Mouse (Mus musculus): Measurements from ENCODE around the gene Gabpb1. TPM values are rescaled to one million over a fixed set of nuclear protein-coding genes. Genes with fewer than 3 reads are reported as not detected.

Gene Gabpb1
- polyA plus RNA-seq, 1 experiment from 2014 or later = 70.3 TPM

DNA sequence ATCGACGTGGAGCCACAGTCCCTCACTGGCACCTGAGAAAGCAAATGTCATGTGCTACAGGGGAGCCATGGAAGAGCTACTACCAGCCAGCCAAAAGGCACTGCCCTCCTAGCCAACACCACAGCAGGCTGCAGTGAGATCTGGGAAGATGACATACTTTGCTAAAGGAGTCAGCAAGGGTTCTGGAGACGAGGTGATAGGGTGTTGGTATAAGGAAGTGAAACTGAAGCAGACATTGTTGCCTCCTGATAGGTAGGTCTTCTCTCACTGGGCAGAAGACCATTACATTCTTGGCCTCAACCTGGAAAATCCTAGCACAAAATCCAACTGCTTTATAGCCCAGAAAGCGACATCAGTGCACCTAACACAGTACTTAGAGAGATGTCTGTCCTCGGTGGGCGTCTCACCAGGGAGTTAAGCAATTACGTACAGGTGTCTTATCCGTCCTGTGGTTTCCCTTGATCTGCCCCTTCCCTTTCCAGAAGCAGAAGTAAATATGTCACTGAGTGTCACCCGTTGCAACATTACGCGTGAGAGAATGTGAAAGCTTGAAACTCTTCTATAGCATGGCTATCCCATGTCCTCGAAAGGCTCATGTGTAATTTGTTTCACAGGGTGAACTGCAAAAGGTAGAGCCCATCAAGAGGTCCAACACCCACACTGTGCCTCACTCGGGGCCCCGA, 74.1 kb downstream of the Gabpb1 start:
- H3K4me1 ChIP-seq = no peaks in the 10 kb centered on the region
- no peaks in the 10 kb centered on the region for H3K27me3 ChIP-seq
- no peak overlapping the region for H3K4me2 ChIP-seq
- no peak overlapping the region for H3K9ac ChIP-seq
- no peak overlapping the region for H3K27ac ChIP-seq
- H3K4me3 ChIP-seq = no peak overlapping the region
- no peak for ATAC-seq
- no peaks in the 10 kb centered on the region for H3K9me3 ChIP-seq (replicated peaks)
- no peaks in the 10 kb centered on the region for H3K36me3 ChIP-seq (ENCODE audit: poor library complexity, severe bottlenecking)
- WGBS = 92% methylated on average over 14 of the region's 14 CpGs

- H3K4me3 ChIP-seq = no peak overlapping the region
- no peak overlapping the region for H3K4me2 ChIP-seq
- no peaks in the 10 kb centered on the region for H3K27me3 ChIP-seq
- H3K9ac ChIP-seq = no peak overlapping the region
- H3K27ac ChIP-seq = no peak overlapping the region
- H3K36me3 ChIP-seq (ENCODE audit: poor library complexity, severe bottlenecking) = no peaks in the 10 kb centered on the region
- no peaks in the 10 kb centered on the region for H3K9me3 ChIP-seq (replicated peaks)
- WGBS = 86% methylated on average over 14 of the region's 14 CpGs
- H3K4me1 ChIP-seq = no peaks in the 10 kb centered on the region
- no peak for ATAC-seq
Measured at GRCm38 (mm10) chr2:126600533-126600932, 75.6 kb downstream of the Gabpb1 start.

DNA sequence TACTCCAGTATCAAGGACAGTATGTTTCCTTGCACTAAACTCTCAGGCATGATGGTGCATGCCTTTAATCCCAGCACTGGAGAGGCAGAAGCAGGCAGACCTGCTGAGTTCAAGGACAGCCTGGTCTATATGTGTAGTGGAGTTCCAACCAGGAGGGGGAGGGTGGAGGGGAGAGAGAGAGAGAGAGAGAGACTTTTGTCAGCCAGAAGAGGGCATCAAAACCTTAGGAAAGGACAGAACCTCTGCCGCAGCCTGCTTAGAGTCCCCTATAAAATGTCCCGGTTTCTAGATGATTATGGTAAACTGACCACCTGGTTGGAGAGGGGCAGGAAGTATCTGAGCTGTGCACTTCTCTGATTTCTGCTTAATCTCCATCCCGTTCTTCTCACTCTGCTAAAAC, 77.1 kb downstream of the Gabpb1 start:
- no peak overlapping the region for H3K27ac ChIP-seq
- WGBS = 21% methylated on average over 3 of the region's 3 CpGs

GRCm38 (mm10) chr2:126598359-126598758, 77.8 kb downstream of the Gabpb1 start:
- no peaks in the 10 kb centered on the region for H3K36me3 ChIP-seq (ENCODE audit: poor library complexity, severe bottlenecking)
- ATAC-seq = no peak
- H3K27me3 ChIP-seq = no peaks in the 10 kb centered on the region
- H3K4me1 ChIP-seq = no peaks in the 10 kb centered on the region
- no peaks in the 10 kb centered on the region for H3K9me3 ChIP-seq (replicated peaks)
- WGBS = 55% methylated on average over 2 of the region's 2 CpGs
- no peak overlapping the region for H3K9ac ChIP-seq
- H3K4me2 ChIP-seq = no peak overlapping the region
- H3K4me3 ChIP-seq = no peak overlapping the region
- no peak overlapping the region for H3K27ac ChIP-seq

More for the DNA sequence above, 77.1 kb downstream of the Gabpb1 start:
- Histone ChIP-seq H3K36me3 (ENCODE audit: poor library complexity, severe bottlenecking) (no peaks in the 10 kb centered on the region), H3K9me3 (replicated peaks) (no peaks in the 10 kb centered on the region), H3K4me3 (no peak overlapping the region), H3K4me1 (no peaks in the 10 kb centered on the region), H3K9ac (no peak overlapping the region), H3K4me2 (no peak overlapping the region), H3K27me3 (no peaks in the 10 kb centered on the region)
- ATAC-seq = no peak

DNA sequence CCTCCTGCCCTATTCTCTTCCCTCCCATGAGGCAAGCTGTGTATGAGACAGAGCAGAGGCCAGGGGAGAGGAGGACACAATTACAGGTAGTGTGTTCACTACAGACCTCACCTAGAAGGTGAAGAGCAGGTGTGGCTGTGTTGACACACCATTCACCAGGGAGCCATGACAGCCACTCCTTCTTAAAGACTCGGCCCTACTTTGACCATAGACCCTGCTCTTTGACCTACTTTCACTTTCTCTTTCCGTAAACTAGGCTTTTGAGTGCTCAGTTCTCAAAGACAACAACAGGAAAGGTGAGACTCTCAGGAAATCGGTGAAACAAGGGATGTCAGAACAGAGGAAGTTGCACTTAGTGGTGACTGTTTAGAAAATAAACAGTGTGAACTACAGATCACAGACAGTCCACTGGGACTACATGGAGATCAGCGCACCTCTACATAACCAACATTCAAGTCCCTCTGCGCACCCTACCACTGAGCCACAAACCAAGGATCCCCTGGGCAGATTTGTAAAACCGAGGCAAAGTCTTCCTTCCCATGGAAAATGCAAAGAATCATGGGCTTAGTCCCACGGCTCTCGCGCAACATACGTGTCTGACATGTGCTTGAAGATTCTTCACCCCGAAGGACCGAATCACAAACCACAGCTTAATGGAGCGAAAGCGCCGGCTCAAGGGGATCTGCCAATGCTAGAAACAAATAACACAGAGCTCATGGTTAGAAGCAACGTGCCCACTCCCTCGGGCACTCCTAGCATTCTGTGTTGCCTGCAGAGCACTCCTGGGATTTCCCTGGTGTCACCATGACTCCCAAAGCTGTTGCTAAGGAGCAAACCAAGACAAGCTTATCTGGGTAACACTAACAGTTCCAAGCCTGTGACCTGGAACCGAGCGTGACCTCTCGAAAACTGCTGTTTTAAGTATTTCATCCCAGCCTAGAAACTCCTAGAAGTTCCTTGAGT, 78.6 kb downstream of the Gabpb1 start:
- H3K4me1 ChIP-seq = no peaks in the 10 kb centered on the region
- H3K4me2 ChIP-seq = no peak overlapping the region
- no peaks in the 10 kb centered on the region for H3K27me3 ChIP-seq
- H3K27ac ChIP-seq = no peak overlapping the region
- WGBS = 87% methylated on average over 20 of the region's 20 CpGs
- H3K9me3 ChIP-seq (replicated peaks) = no peaks in the 10 kb centered on the region
- no peak overlapping the region for H3K9ac ChIP-seq
- no peaks in the 10 kb centered on the region for H3K36me3 ChIP-seq (ENCODE audit: poor library complexity, severe bottlenecking)
- H3K4me3 ChIP-seq = no peak overlapping the region
- no peak for ATAC-seq

GRCm38 (mm10) chr2:126596347-126597072, 79.6 kb downstream of the Gabpb1 start:
- no peaks in the 10 kb centered on the region for H3K27me3 ChIP-seq

GRCm38 (mm10) chr2:126593831-126594610, 82.1 kb downstream of the Gabpb1 start:
- ATAC-seq = peak; percentile 70
- WGBS = 40% methylated on average over 26 of the region's 26 CpGs
- Histone ChIP-seq H3K27ac (no peak overlapping the region), H3K36me3 (ENCODE audit: poor library complexity, severe bottlenecking) (no peaks in the 10 kb centered on the region), H3K9ac (peak overlapping the region; percentile 1; the same call in 1 of the 2 replicates), H3K4me2 (peak overlapping the region; percentile 56), H3K4me1 (no peaks in the 10 kb centered on the region), H3K4me3 (peak overlapping the region; percentile 25), H3K9me3 (replicated peaks) (no peaks in the 10 kb centered on the region), H3K27me3 (no peaks in the 10 kb centered on the region)

More at GRCm38 (mm10) chr2:126596347-126597072, 79.6 kb downstream of the Gabpb1 start:
- Histone ChIP-seq H3K27ac (no peak overlapping the region), H3K9ac (no peak overlapping the region), H3K4me3 (no peak overlapping the region), H3K9me3 (replicated peaks) (no peaks in the 10 kb centered on the region), H3K4me2 (no peak overlapping the region), H3K36me3 (ENCODE audit: poor library complexity, severe bottlenecking) (no peaks in the 10 kb centered on the region), H3K4me1 (no peaks in the 10 kb centered on the region)
- WGBS = 90% methylated on average over 7 of the region's 7 CpGs
- ATAC-seq = no peak

DNA sequence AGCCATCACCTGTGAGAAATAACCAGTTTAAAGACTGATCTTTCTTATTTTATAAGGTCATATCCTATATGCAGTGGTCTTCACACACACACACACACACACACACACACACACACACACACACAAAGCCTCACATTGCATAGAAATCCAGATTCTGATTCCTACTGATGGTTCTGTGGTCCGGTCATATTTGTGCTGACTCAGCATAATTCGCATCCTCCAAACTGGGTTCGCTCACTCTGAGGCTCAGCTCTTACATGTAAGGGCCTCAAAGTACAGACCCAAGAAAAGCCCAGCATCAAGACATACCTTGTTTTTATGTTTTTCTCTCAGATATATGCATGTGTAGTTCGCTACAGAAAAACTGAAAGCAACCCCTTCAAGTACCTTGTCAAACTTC, 84.8 kb downstream of the Gabpb1 start:
- ATAC-seq = no peak
- Histone ChIP-seq H3K9ac (no peak overlapping the region), H3K4me2 (no peak overlapping the region), H3K36me3 (ENCODE audit: poor library complexity, severe bottlenecking) (no peaks in the 10 kb centered on the region), H3K4me1 (no peaks in the 10 kb centered on the region), H3K27me3 (no peaks in the 10 kb centered on the region), H3K9me3 (replicated peaks) (no peaks in the 10 kb centered on the region), H3K4me3 (no peak overlapping the region), H3K27ac (no peak overlapping the region)
- WGBS = 94% methylated on average over 4 of the region's 4 CpGs

DNA sequence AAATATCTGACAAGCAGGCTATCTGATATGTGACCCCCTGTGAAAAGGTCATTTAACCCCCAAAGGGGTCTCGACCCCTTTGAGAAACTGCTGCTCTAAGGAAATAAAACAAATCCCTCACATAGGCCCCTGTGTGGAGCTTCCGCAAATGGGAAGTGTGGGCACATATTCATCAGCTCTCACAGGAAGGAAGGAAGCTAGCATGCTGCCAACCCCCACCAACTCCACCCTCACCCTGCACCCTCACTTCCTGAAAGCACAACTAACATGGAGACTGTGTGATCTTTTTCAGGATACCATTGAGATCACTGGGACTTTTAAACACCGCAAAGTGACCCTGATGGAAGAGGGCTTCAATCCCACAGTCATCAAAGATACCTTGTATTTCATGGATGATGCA, 88.7 kb downstream of the Gabpb1 start:
- no peak overlapping the region for H3K4me2 ChIP-seq
- no peaks in the 10 kb centered on the region for H3K27me3 ChIP-seq
- H3K4me3 ChIP-seq = no peak overlapping the region
- no peak overlapping the region for H3K9ac ChIP-seq
- H3K4me1 ChIP-seq = no peaks in the 10 kb centered on the region
- H3K27ac ChIP-seq = no peak overlapping the region
- WGBS = 87% methylated on average over 3 of the region's 3 CpGs
- no peak for ATAC-seq
- no peaks in the 10 kb centered on the region for H3K36me3 ChIP-seq (ENCODE audit: poor library complexity, severe bottlenecking)
- H3K9me3 ChIP-seq (replicated peaks) = no peaks in the 10 kb centered on the region

DNA sequence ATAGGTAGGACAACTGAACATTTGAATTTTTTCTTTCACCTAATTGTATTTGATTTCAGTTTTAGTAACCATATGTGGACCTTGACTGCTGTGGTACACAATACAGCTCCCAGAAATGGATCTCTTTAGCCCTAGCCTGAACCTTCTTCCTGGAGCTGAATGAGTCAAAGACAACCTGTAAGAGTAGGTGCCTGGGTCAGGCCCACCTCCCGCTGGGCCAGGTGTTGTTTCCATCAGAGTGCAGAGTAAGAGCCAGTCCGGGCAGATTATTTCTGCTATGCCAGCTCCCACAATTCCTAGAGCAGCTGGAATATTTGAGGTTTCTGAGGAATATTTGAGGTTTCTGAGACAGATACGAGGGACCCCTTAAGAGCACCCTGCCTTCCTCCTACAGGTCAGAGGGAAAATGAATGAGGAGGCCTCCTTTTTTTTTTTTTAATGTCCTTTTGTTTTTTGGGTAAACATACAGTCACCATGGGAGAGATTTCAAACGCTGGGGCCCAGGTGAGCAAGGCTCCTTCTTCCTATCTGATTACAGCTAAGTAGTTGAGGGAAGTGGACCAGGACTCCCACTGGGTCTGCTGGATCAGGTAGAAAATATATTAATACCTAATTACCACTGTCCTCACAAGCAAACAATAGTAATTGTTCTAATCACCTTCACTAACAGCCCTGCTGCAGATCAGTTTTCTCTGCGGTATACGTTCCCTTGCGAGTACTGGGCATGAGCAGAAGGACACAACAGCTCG, 91.3 kb downstream of the Gabpb1 start:
- H3K27ac ChIP-seq = no peak overlapping the region
- no peak overlapping the region for H3K4me3 ChIP-seq
- no peak for ATAC-seq
- no peaks in the 10 kb centered on the region for H3K9me3 ChIP-seq (replicated peaks)
- no peaks in the 10 kb centered on the region for H3K27me3 ChIP-seq
- 86% methylated on average over 8 of the region's 8 CpGs for WGBS
- H3K4me2 ChIP-seq = no peak overlapping the region
- H3K9ac ChIP-seq = no peak overlapping the region
- no peaks in the 10 kb centered on the region for H3K4me1 ChIP-seq
- H3K36me3 ChIP-seq (ENCODE audit: poor library complexity, severe bottlenecking) = no peaks in the 10 kb centered on the region

- Histone ChIP-seq H3K27ac (no peak overlapping the region), H3K9me3 (replicated peaks) (no peaks in the 10 kb centered on the region), H3K4me2 (no peak overlapping the region), H3K4me1 (no peaks in the 10 kb centered on the region), H3K27me3 (no peaks in the 10 kb centered on the region), H3K4me3 (no peak overlapping the region), H3K9ac (no peak overlapping the region), H3K36me3 (ENCODE audit: poor library complexity, severe bottlenecking) (no peaks in the 10 kb centered on the region)
- no peak for ATAC-seq
- 85% methylated on average over 6 of the region's 6 CpGs for WGBS
Measured at GRCm38 (mm10) chr2:126583960-126584359, 92.2 kb downstream of the Gabpb1 start.

All from forebrain, embryonic 13.5 days (tissue).